Mouse (Mus musculus) forebrain, embryonic 11.5 days (tissue): ENCODE measurements around the gene Trio. TPM values are rescaled to one million over a fixed set of nuclear protein-coding genes. Genes with fewer than 3 reads are reported as not detected.

Experiments
- ATAC-seq: fragments of 200-750 bp; cut with Nextera tagmentation; replicated peaks from 2 replicates; pipeline ENCODE4 v1.8.0; 2017; ENCODE audit warnings: moderate TSS enrichment; ENCODE audit not compliant: low FRiP score
- DNase-seq: peaks from one replicate; pipeline ENCODE4 v3.0.0-alpha.2; 2017; ENCODE audit warnings: low spot score
- H3K27ac ChIP-seq: fragments of 300-500 bp; sonication (generic); 2 replicates; pipeline ENCODE4 v1.5.1; 2014; ENCODE audit warnings: low read depth, low read length
- H3K27me3 ChIP-seq: fragments of 300-500 bp; sonication (generic); 2 replicates; pipeline ENCODE4 v1.6.1; 2014; ENCODE audit warnings: mild to moderate bottlenecking, low read length, mixed read lengths; ENCODE audit not compliant: control insufficient read depth, insufficient read depth
- H3K36me3 ChIP-seq: fragments of 300-500 bp; sonication (generic); 2 replicates; pipeline ENCODE4 v1.6.1; 2014; ENCODE audit warnings: mild to moderate bottlenecking, low read length, moderate library complexity, mixed read lengths; ENCODE audit not compliant: control insufficient read depth, insufficient read depth
- H3K4me1 ChIP-seq: fragments of 300-500 bp; sonication (generic); replicated peaks from 2 replicates; pipeline ENCODE4 v1.6.1; 2014; ENCODE audit warnings: low read length, mixed read lengths; ENCODE audit not compliant: control insufficient read depth, insufficient read depth
- H3K4me2 ChIP-seq: fragments of 300-500 bp; sonication (generic); 2 replicates; pipeline ENCODE4 v1.6.1; 2014; ENCODE audit warnings: low read depth, mild to moderate bottlenecking, low read length, moderate library complexity, mixed read lengths; ENCODE audit not compliant: severe bottlenecking
- H3K4me3 ChIP-seq: fragments of 300-500 bp; sonication (generic); 2 replicates; pipeline ENCODE4 v1.5.1; 2014; ENCODE audit warnings: low read depth, low read length
- H3K9ac ChIP-seq: fragments of 300-500 bp; sonication (generic); 2 replicates; pipeline ENCODE4 v1.6.1; 2014; ENCODE audit warnings: low read length
- H3K9me3 ChIP-seq: fragments of 300-500 bp; sonication (generic); 2 replicates; pipeline ENCODE4 v1.6.1; 2016; ENCODE audit warnings: low read length, mixed read lengths; ENCODE audit not compliant: control insufficient read depth
- WGBS: fragments of 180-500 bp; shearing (Covaris S2); extraction: QIAGEN DNeasy Blood & Tissue Kit; methylation state at CpG from one replicate; pipeline ENCODE4 v1.1.7; 2014; 5-methylcytosine and 5-hydroxymethylcytosine counted together
- polyA plus RNA-seq: library from polyadenylated mRNA; unstranded; fragments of >200 nt; fragmentation: Nextera tagmentation; extraction: Ambion mirVana; gene quantifications from 2 replicates; pipeline ENCODE4 v1.2.1, GENCODE M21; 2014

Trio gene
- polyA plus RNA-seq, 1 experiment from 2014 or later: 41.8 TPM

GRCm38 (mm10) chr15:27782383-27783036, 243.1 kb downstream of the Trio start:
- no peak for ATAC-seq
- no peak for DNase-seq
- H3K27ac ChIP-seq: peak overlapping the region; percentile 90
- H3K4me3 ChIP-seq: no peak overlapping the region
- no peaks in the 10 kb centered on the region for H3K27me3 ChIP-seq
- H3K36me3 ChIP-seq: no peaks in the 10 kb centered on the region
- peaks cover 57% of the 10 kb centered on the region for H3K4me1 ChIP-seq
- WGBS: 54% methylated on average over 15 of the region's 15 CpGs
- H3K9ac ChIP-seq: 0 out of 2 replicates have a peak overlapping the region, but pooled peaks have one; percentile 24
- H3K9me3 ChIP-seq: no peaks in the 10 kb centered on the region
- H3K4me2 ChIP-seq: 0 out of 2 replicates have a peak overlapping the region, but pooled peaks have one; percentile 6

- Histone ChIP-seq H3K4me2 (no peak overlapping the region), H3K4me3 (no peak overlapping the region), H3K27ac (peak overlapping the region; percentile 58), H3K36me3 (no peaks in the 10 kb centered on the region), H3K27me3 (no peaks in the 10 kb centered on the region), H3K4me1 (peaks cover 60% of the 10 kb centered on the region), H3K9ac (peak overlapping the region; percentile 16; the same call in 1 of the 2 replicates), H3K9me3 (no peaks in the 10 kb centered on the region)
- WGBS: 26% methylated on average over 10 of the region's 10 CpGs
- peak; percentile 68 for DNase-seq
- ATAC-seq: peak; percentile 37
Measured at GRCm38 (mm10) chr15:27779827-27780226, 245.8 kb downstream of the Trio start.

GRCm38 (mm10) chr15:27779398-27779797, 246.2 kb downstream of the Trio start:
- H3K4me2 ChIP-seq: no peak overlapping the region
- H3K4me1 ChIP-seq: peaks cover 57% of the 10 kb centered on the region
- H3K9me3 ChIP-seq: no peaks in the 10 kb centered on the region
- DNase-seq (no peak), ATAC-seq (no peak)
- H3K9ac ChIP-seq: no peak overlapping the region
- H3K4me3 ChIP-seq: no peak overlapping the region
- no peaks in the 10 kb centered on the region for H3K36me3 ChIP-seq
- 63% methylated on average over 11 of the region's 11 CpGs for WGBS
- no peaks in the 10 kb centered on the region for H3K27me3 ChIP-seq
- peak overlapping the region; percentile 58 for H3K27ac ChIP-seq

DNA sequence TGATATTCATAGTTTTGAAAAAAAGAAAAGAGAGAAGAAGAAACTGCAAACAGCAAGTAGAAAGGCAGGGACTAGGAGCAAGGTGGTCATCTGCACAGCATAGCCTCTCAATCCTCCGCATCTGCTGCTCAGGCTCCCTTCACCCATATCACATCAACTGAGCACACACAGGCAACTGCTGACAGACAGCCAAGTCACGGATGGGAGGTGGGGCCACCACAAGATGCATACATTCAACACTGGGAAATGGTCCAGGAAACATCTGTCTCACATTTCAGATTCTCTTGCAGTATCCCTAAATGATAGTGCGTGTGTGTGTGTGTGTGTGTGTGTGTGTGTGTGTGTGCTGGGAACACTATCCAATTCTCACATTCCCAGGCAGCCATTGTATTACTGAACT, 247.4 kb downstream of the Trio start:
- Histone ChIP-seq H3K9ac (no peak overlapping the region), H3K4me1 (peaks cover 46% of the 10 kb centered on the region), H3K9me3 (no peaks in the 10 kb centered on the region), H3K4me3 (no peak overlapping the region), H3K4me2 (no peak overlapping the region), H3K36me3 (peaks cover 4% of the 10 kb centered on the region; the same call in 1 of the 2 replicates), H3K27me3 (no peaks in the 10 kb centered on the region), H3K27ac (no peak overlapping the region)
- DNase-seq (no peak), ATAC-seq (no peak)
- WGBS: 56% methylated on average over 3 of the region's 3 CpGs

- no peaks in the 10 kb centered on the region for H3K27me3 ChIP-seq
- peaks cover 41% of the 10 kb centered on the region for H3K4me1 ChIP-seq
- H3K27ac ChIP-seq: 0 out of 2 replicates have a peak overlapping the region, but pooled peaks have one; percentile 42
- peaks cover 7% of the 10 kb centered on the region; the same call in 1 of the 2 replicates for H3K36me3 ChIP-seq
- DNase-seq (peak; percentile 64), ATAC-seq (peak; percentile 40; the same call in 1 of the 2 replicates)
- H3K9me3 ChIP-seq: no peaks in the 10 kb centered on the region
- no peak overlapping the region for H3K4me3 ChIP-seq
- peak overlapping the region; percentile 16; the same call in 1 of the 2 replicates for H3K9ac ChIP-seq
- H3K4me2 ChIP-seq: 0 out of 2 replicates have a peak overlapping the region, but pooled peaks have one; percentile 8
- WGBS: 33% methylated on average over 11 of the region's 11 CpGs
Measured at GRCm38 (mm10) chr15:27777455-27778190, 248.0 kb downstream of the Trio start.

DNA sequence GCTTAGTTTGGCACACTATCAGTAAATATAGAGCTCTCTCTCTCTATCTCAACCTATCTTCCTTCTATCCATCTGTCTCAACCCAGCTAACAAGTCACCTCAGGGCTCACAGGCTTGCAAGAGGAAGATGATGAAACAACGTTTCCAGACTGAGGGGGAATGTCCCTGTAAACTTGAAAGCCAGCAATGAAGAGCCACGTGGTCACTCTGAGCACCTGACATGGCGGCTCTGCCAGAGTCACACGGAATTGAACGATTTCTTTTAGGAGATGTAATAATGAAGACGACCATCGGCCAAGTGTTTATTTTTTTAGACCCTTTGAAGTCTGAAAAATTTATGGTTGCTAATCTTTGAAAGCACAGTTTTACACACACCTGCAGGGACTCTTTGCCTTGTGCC, 251.2 kb downstream of the Trio start:
- Histone ChIP-seq H3K27ac (no peak overlapping the region), H3K4me3 (no peak overlapping the region), H3K36me3 (peaks cover 10% of the 10 kb centered on the region; the same call in 1 of the 2 replicates), H3K27me3 (no peaks in the 10 kb centered on the region), H3K4me1 (peaks cover 24% of the 10 kb centered on the region), H3K4me2 (no peak overlapping the region), H3K9me3 (no peaks in the 10 kb centered on the region), H3K9ac (no peak overlapping the region)
- DNase-seq: no peak
- 87% methylated on average over 7 of the region's 7 CpGs for WGBS
- ATAC-seq: no peak

GRCm38 (mm10) chr15:27772125-27772627, 253.5 kb downstream of the Trio start:
- WGBS: 88% methylated on average over 7 of the region's 7 CpGs
- Histone ChIP-seq H3K9me3 (no peaks in the 10 kb centered on the region), H3K36me3 (peaks cover 10% of the 10 kb centered on the region; the same call in 1 of the 2 replicates), H3K4me2 (no peak overlapping the region), H3K4me1 (peaks cover 7% of the 10 kb centered on the region), H3K27me3 (no peaks in the 10 kb centered on the region), H3K27ac (no peak overlapping the region), H3K9ac (no peak overlapping the region; the same call in 1 of the 2 replicates), H3K4me3 (no peak overlapping the region)
- DNase-seq (no peak), ATAC-seq (no peak)

- no peak for DNase-seq
- Histone ChIP-seq H3K4me3 (no peak overlapping the region), H3K36me3 (peaks cover 10% of the 10 kb centered on the region; the same call in 1 of the 2 replicates), H3K9ac (no peak overlapping the region), H3K27me3 (no peaks in the 10 kb centered on the region), H3K4me2 (no peak overlapping the region), H3K9me3 (no peaks in the 10 kb centered on the region), H3K4me1 (peaks cover 3% of the 10 kb centered on the region; the same call in 1 of the 2 replicates), H3K27ac (no peak overlapping the region)
- WGBS: 83% methylated on average over 7 of the region's 7 CpGs
- no peak for ATAC-seq
Measured at GRCm38 (mm10) chr15:27771581-27771980, 254.1 kb downstream of the Trio start.
